Mouse (Mus musculus): ENCODE measurements around the gene Agmat. TPM values are rescaled to one million over a fixed set of nuclear protein-coding genes. Genes with fewer than 3 reads are reported as not detected.

Agmat gene
- total RNA-seq, 2 experiments from 2014 or later, result 35.7 to 41.3 TPM

DNA sequence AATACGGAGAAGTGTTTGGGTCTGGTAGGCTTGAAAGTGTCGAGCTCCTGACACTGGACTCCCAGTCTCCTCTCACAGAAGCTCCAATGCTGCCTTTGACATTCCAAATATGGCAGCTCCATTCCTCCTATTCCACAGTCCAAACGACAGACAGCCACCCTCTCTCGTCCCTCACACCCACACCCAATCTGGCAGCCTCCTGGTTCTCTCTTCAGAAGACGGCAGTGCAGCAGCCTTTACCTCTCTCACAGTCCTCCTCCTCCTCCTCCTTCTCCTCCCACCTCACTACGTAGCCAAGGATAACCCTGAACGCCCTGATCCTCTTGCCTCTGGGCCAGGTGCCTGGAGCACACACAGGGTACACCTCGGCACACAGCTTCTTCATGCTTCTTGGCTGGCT lies 33.4 kb downstream of the Agmat start:
- DNase-seq, result no peak

GRCm38 (mm10) chr4:141781201-141781985 lies 34.9 kb downstream of the Agmat start:
- peak; percentile 81 for DNase-seq

GRCm38 (mm10) chr4:141784835-141785234 lies 38.4 kb downstream of the Agmat start:
- no peak for DNase-seq

DNA sequence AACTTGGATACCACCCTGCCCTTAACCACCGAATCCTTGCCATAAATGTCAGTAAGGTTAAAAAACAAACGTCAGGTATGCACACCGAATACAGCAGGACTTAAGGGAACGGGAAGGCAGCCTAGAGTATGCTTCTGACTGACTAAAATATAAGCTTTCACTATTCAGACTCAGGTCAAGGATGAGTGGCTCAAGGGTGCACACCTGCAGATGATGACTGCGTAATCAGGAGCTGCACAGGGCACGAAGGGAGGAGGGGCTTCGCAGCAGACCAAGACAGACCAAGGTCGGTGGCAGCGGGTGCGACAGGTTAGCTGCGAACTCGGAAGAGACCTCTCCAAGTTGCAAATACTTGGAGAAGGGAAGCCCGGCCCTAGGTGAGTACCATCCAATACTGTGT lies 39.7 kb downstream of the Agmat start:
- DNase-seq, result no peak

GRCm38 (mm10) chr4:141787046-141787445 lies 40.6 kb downstream of the Agmat start:
- peak in 1 of 2 experiments; percentile 31 for DNase-seq

DNA sequence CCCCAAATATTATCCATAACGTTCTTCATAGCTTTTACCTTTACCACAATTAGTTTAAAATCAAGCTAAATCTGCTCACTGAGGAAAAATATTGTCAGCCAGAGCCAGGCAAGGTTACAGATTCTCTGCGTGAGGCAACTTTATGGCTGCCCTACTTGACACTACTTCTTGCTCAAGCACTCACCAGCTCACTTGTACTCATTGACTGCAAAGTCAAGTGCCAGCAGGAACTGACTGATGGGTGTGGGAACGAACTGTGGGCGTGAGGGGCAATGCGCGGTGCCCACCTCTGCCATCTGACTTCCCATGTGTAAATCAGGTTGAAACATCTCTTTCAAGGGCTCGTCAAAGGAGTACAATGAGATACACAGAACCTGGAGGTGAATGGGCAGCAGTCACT lies 41.0 kb downstream of the Agmat start:
- DNase-seq, result peak in 1 of 2 experiments; percentile 31

GRCm38 (mm10) chr4:141789564-141790218 lies 43.2 kb downstream of the Agmat start:
- no peak for DNase-seq

DNA sequence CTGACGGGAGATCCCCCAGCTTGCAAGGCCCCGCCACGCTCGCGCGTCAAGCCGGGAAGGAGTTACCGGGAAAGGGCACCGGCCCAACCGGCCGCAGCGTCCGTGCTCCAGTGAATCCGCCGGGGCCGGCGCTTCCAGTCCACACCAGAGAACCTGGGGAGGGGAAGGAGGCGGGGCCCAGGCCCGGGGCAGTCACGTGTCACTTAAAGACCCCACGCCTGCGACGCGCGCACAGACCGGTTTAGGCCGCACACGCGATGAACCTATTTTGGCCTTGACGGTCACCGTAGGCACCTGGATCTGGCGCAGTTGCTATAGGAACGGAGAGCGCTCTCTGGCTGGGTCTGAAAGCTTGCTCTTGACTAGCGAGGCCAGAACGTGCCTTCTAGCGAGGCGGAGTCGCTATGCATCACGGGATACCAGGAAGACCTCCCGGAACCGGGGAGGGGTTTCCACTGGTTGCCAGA lies 44.1 kb downstream of the Agmat start, which contains the start of gene Dnajc16:
Gene Dnajc16 (minus strand): TSS at position 408 of the 467 bp plus-strand sequence.
- peak; percentile 97 to 98 for DNase-seq

DNA sequence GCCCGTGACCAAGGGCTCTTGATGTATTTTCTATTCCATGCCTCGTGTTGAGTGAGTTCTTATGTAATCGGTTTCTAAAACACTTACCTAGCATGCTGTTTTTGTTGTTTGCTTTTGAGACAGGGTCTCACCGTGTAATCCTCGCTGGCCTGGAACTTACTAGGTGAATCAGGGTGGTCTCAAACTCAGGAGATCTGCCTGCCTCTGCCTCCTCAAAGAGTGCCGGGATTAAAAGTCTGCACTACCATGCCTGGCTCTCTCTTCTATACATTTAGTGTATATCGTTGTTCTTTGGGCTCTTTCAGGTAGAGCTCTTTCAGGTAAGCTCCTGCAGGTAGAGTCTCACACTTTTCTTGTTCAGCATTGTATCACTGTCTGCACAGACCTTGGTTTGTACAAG lies 45.0 kb downstream of the Agmat start:
- no peak for DNase-seq

- DNase-seq, result no peak
Observed at GRCm38 (mm10) chr4:141791951-141792350, 45.5 kb downstream of the Agmat start.

GRCm38 (mm10) chr4:141792554-141793281 lies 46.2 kb downstream of the Agmat start:
- peak; percentile 20 to 45 for DNase-seq

- DNase-seq, result peak; percentile 99
Observed at GRCm38 (mm10) chr4:141793282-141794151, 47.0 kb downstream of the Agmat start, which contains the start of gene Casp9. TSS of gene Casp9 (plus strand) at chr4:141793612.

- DNase-seq, result no peak
Observed at GRCm38 (mm10) chr4:141794152-141794535, 47.7 kb downstream of the Agmat start.

DNA sequence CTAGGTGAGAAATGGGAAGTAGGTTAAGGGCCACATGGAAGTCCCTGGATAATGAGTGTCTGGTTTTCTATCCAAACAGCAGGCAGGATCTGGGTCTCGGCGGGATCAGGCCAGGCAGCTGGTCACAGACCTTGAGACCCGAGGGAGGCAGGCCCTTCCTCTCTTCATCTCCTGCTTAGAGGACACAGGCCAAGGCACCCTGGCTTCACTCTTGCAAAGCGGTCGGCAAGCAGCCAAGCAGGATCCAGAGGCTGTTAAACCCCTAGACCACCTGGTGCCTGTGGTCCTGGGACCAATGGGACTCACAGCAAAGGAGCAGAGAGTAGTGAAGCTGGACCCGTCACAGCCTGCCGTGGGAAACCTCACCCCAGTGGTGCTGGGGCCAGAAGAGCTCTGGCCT lies 49.9 kb downstream of the Agmat start:
- no peak for DNase-seq

DNA sequence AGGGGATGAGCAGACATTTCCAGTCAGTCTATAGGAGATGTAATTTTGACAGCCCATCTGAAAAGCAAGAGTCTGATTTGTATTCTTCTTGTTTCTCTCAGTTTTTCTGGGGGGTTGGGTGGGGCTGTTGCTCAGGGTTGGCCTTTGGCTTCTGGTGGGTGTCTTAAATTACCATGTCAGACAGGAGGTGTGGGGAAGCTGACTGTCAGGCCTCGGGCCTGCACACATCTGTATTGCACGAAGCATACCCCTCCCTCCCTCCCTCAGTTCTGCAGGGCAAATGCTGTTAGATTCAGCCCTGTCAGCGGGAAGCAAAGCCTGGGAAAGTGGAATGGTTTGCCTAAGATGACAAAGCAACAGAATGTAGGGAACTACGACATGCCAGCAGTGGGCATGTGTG lies 50.5 kb downstream of the Agmat start:
- DNase-seq, result no peak

DNA sequence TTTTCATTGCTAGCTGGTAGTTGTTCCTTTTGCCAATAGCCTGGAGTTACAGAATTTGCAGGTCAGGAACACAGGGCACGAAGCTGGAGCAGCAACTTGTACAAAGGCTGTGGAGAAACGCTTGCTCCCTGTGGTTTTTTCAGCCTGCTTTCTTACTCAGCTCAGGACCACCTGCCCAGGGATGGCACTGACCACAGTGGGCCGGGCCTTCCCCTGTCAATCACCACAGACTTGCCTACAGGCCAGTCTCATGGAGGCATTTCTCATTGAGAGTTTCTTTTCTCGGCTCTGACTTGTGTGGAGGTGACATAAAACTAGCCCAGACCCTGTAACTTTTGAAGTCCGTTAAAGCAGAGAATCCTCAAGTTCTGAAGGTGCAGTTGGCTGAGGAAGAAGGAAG lies 51.1 kb downstream of the Agmat start:
- DNase-seq, result no peak

GRCm38 (mm10) chr4:141804105-141804504 lies 57.6 kb downstream of the Agmat start:
- no peak for DNase-seq

GRCm38 (mm10) chr4:141805886-141806285 lies 59.4 kb downstream of the Agmat start:
- no peak for DNase-seq
